Mouse (Mus musculus): Measurements from ENCODE around the gene Rela. TPM values are rescaled to one million over a fixed set of nuclear protein-coding genes. Genes with fewer than 3 reads are reported as not detected.

The Rela gene
- total and polyA plus RNA-seq, 3 experiments, result 12.1 to 51.9 (median 21.0) TPM

DNA sequence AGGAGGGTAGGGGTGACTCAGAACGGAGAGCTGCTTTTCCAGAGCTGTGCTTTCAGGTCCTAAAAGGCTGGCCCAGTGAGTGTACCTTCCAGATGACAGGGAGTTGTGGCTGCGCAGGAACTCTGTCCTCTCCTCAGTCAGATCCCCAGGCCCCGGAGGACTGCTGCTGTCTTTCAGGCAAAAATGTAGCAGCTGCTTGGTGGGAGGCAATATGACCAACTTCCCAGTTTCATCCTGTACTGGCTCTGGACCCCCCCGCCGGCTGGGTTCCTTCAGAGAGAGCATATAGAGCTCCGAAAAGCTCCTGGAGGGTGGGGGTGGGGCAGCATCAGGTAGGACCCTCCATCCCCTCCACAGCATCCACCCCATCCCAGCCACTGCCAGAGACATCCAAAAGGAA lies 15.3 kb downstream of the Rela start:
- dilution Hi-C loops (cut with MboI; ENCODE audit: extremely low pct_ligation_motif_present, extremely low pct_unique_long_range_greater_than_20kb, low sequenced_read_pairs) (no loop called here), in situ Hi-C loops (cut with MboI; ENCODE audit: low pct_ligation_motif_present, low pct_unique_long_range_greater_than_20kb, low sequenced_read_pairs) (no loop called here)
- no peak overlapping the region for H3K27ac ChIP-seq (ENCODE audit: insufficient read depth, low read depth)
- TF ChIP-seq ETS1 (conservative IDR thresholded peaks at IDR 0.05; ENCODE audit: low read depth, low read length) (no peak), POLR2A (IDR thresholded peaks at IDR 0.05; ENCODE audit: low read depth, low read length) (no peak), ZMIZ1 (IDR thresholded peaks at IDR 0.05; ENCODE audit: low read depth, low read length) (no peak), RAD21 (IDR thresholded peaks at IDR 0.05; ENCODE audit: low read depth, low read length) (no peak), KAT2A (IDR thresholded peaks at IDR 0.05; ENCODE audit: insufficient replicate concordance, low read length) (no peak), EP300 (IDR thresholded peaks at IDR 0.05; ENCODE audit: low read length) (no peak), IRF4 (IDR thresholded peaks at IDR 0.05; ENCODE audit: low read depth, low read length) (no peak), MAFK (IDR thresholded peaks at IDR 0.05; ENCODE audit: insufficient replicate concordance, low read length) (no peak), SMC3 (IDR thresholded peaks at IDR 0.05; ENCODE audit: low read depth, low read length) (no peak), TCF12 (IDR thresholded peaks at IDR 0.05; ENCODE audit: low read depth, low read length) (no peak), HCFC1 (IDR thresholded peaks at IDR 0.05; ENCODE audit: low read depth, low read length) (no peak), USF2 (conservative IDR thresholded peaks at IDR 0.05; ENCODE audit: low read depth, low read length) (no peak), MEF2A (IDR thresholded peaks at IDR 0.05; ENCODE audit: borderline replicate concordance, low read depth, low read length) (no peak)
- H3K36me3 ChIP-seq (replicated peaks in 1 of 2; ENCODE audit: control insufficient read depth in 1 of 2, insufficient read depth in 1 of 2, low read length in 1 of 2), result peaks cover 66 to 84% of the 10 kb centered on the region in 2 experiments
- H3K4me3 ChIP-seq (replicated peaks in 1 of 3; ENCODE audit: low read depth in 2 of 3, low read length in 2 of 3, poor library complexity in 1 of 3), result no peak overlapping the region
- H3K4me1 ChIP-seq (ENCODE audit: control insufficient read depth in 1 of 2, insufficient read depth in 2 of 2), result peaks cover 9 to 23% of the 10 kb centered on the region in 2 experiments
- DNase-seq (ENCODE audit: extremely low read depth), result no peak
- H3K9me3 ChIP-seq (replicated peaks; ENCODE audit: low read length), result peaks cover 13% of the 10 kb centered on the region
- H3K4me2 ChIP-seq (ENCODE audit: insufficient read depth, low read depth, poor library complexity, severe bottlenecking), result no peak overlapping the region
- no peaks in the 10 kb centered on the region for H3K79me2 ChIP-seq (replicated peaks; ENCODE audit: control insufficient read depth, extremely low read depth, insufficient read depth, poor library complexity, severe bottlenecking)
- no peaks in the 10 kb centered on the region for H3K27me3 ChIP-seq (replicated peaks)
- H3K9ac ChIP-seq (ENCODE audit: insufficient read depth, low read depth), result no peak overlapping the region

DNA sequence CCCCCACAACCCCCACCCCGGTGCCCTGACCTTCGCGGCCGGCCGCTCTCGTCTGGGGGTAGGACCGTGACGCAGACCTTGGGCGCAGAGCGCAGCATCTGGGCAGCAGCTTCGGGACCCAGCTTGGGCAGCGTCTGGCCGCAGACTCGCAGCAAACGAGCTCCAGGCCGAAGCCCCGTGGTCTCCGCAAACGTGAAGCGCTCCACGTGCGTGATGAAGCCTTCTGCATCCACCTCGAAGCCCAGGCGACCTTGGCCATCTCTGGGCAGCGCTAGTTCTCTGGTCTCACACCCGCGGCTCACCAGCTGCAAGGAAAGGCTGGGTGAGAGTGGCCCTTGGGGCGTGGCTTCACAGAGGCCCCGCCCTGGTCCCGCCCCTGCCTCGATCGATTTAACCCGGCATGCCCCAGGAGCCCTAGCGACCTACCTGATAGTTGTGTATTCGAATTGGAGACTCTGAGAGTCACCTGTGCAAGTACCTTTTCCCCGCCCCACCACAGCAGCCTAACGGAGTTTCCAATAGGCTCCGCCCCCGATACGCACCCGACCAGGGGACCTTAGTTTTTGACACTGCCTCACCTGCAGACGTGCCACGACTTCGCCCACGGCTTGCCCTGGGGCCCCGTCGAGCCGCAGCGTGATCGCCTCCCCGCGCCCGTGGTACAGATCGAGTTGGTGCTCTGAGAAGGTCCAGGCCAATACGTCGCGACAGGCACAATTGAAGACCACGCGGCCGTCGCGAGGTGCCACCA lies 16.9 kb downstream of the Rela start:
- peaks cover 66 to 88% of the 10 kb centered on the region in 2 experiments for H3K36me3 ChIP-seq (replicated peaks in 1 of 2; ENCODE audit: control insufficient read depth in 1 of 2, insufficient read depth in 1 of 2, low read length in 1 of 2)

More for the DNA sequence above, 16.9 kb downstream of the Rela start:
- TF ChIP-seq HCFC1 (IDR thresholded peaks at IDR 0.05; ENCODE audit: low read depth, low read length) (no peak), SMC3 (IDR thresholded peaks at IDR 0.05; ENCODE audit: low read depth, low read length) (no peak), ZC3H11A (IDR thresholded peaks at IDR 0.05; ENCODE audit: low read depth, low read length) (no peak), KAT2A (IDR thresholded peaks at IDR 0.05; ENCODE audit: insufficient replicate concordance, low read length) (no peak), UBTF (IDR thresholded peaks at IDR 0.05; ENCODE audit: low read depth, low read length) (no peak), E2F4 (IDR thresholded peaks at IDR 0.05; ENCODE audit: insufficient replicate concordance, low read depth, low read length) (no peak), RCOR1 (conservative IDR thresholded peaks at IDR 0.05; ENCODE audit: low read depth, low read length) (no peak), BHLHE40 (IDR thresholded peaks at IDR 0.05; ENCODE audit: low read depth, low read length) (no peak), ZNF384 (IDR thresholded peaks at IDR 0.05; ENCODE audit: low read depth, low read length) (no peak), CTCF (conservative IDR thresholded peaks at IDR 0.05 in 1 of 2, IDR thresholded peaks at IDR 0.05 in 1 of 2; ENCODE audit: low read depth in 2 of 2, low read length in 2 of 2) (no peak), TBP (conservative IDR thresholded peaks at IDR 0.05; ENCODE audit: low read depth, low read length) (no peak), NRF1 (IDR thresholded peaks at IDR 0.05; ENCODE audit: low read depth, low read length) (no peak), MXI1 (IDR thresholded peaks at IDR 0.05; ENCODE audit: low read depth, low read length) (no peak), USF1 (IDR thresholded peaks at IDR 0.05; ENCODE audit: low read depth, low read length) (no peak), ZKSCAN1 (IDR thresholded peaks at IDR 0.05; ENCODE audit: borderline replicate concordance, low read depth, low read length) (no peak), TCF12 (IDR thresholded peaks at IDR 0.05; ENCODE audit: low read depth, low read length) (no peak), JUN (IDR thresholded peaks at IDR 0.05; ENCODE audit: insufficient read depth, low read depth, low read length) (no peak), MEF2A (IDR thresholded peaks at IDR 0.05; ENCODE audit: borderline replicate concordance, low read depth, low read length) (no peak), USF2 (conservative IDR thresholded peaks at IDR 0.05; ENCODE audit: low read depth, low read length) (no peak), MAZ (IDR thresholded peaks at IDR 0.05; ENCODE audit: low read depth, low read length) (no peak)
- in situ Hi-C loops (cut with MboI; ENCODE audit: low pct_ligation_motif_present, low pct_unique_long_range_greater_than_20kb, low sequenced_read_pairs) (no loop called here), dilution Hi-C loops (cut with MboI; ENCODE audit: extremely low pct_ligation_motif_present, extremely low pct_unique_long_range_greater_than_20kb, low sequenced_read_pairs) (no loop called here)
- DNase-seq (ENCODE audit: extremely low read depth), result no peak
- Histone ChIP-seq H3K79me2 (replicated peaks; ENCODE audit: control insufficient read depth, extremely low read depth, insufficient read depth, poor library complexity, severe bottlenecking) (no peaks in the 10 kb centered on the region), H3K27ac (ENCODE audit: insufficient read depth, low read depth) (no peak overlapping the region), H3K4me1 (ENCODE audit: control insufficient read depth in 1 of 2, insufficient read depth in 2 of 2) (peaks cover 4 to 8% of the 10 kb centered on the region in 2 experiments), H3K9ac (ENCODE audit: insufficient read depth, low read depth) (no peak overlapping the region), H3K9me3 (replicated peaks; ENCODE audit: low read length) (peaks cover 13% of the 10 kb centered on the region), H3K4me2 (ENCODE audit: insufficient read depth, low read depth, poor library complexity, severe bottlenecking) (no peak overlapping the region), H3K27me3 (replicated peaks) (no peaks in the 10 kb centered on the region), H3K4me3 (replicated peaks in 1 of 3; ENCODE audit: low read depth in 2 of 3, low read length in 2 of 3, poor library complexity in 1 of 3) (no peak overlapping the region)

Data from CH12.LX (cell line).